Mouse (Mus musculus) limb, embryonic 13.5 days (tissue): ENCODE data around the gene Vmn2r120. TPM values are rescaled to one million over a fixed set of nuclear protein-coding genes. Genes with fewer than 3 reads are reported as not detected.
"Not testable (repeated sequence)": the region's sequence is repeated elsewhere in the genome, so short reads cannot be mapped to it uniquely, and the experiment has no call there.

Experiments used
- ATAC-seq: fragments of 200-750 bp; cut with Nextera tagmentation; 2 replicates; pipeline ENCODE4 v1.8.0; 2017; ENCODE audit warnings: low read depth, moderate number of reproducible peaks, moderate TSS enrichment; ENCODE audit not compliant: low FRiP score
- H3K27ac ChIP-seq: fragments of 300-500 bp; sonication (generic); 2 replicates; pipeline ENCODE4 v1.5.1; 2015; ENCODE audit warnings: inconsistent platforms, mild to moderate bottlenecking, moderate library complexity
- H3K27me3 ChIP-seq: fragments of 300-500 bp; sonication (generic); 2 replicates; pipeline ENCODE4 v1.6.1; 2015; ENCODE audit warnings: mild to moderate bottlenecking, inconsistent platforms
- H3K36me3 ChIP-seq: fragments of 300-500 bp; sonication (generic); 2 replicates; pipeline ENCODE4 v1.6.1; 2015; ENCODE audit warnings: inconsistent platforms, mild to moderate bottlenecking, moderate library complexity
- H3K4me1 ChIP-seq: fragments of 300-500 bp; sonication (generic); 2 replicates; pipeline ENCODE4 v1.6.1; 2015; ENCODE audit warnings: inconsistent platforms
- H3K4me2 ChIP-seq: fragments of 300-500 bp; sonication (generic); replicated peaks from 2 replicates; pipeline ENCODE4 v1.6.1; 2015; ENCODE audit warnings: inconsistent platforms, mild to moderate bottlenecking, moderate library complexity
- H3K4me3 ChIP-seq: fragments of 300-500 bp; sonication (generic); 2 replicates; pipeline ENCODE4 v1.5.1; 2015; ENCODE audit warnings: moderate library complexity, mild to moderate bottlenecking, inconsistent platforms
- H3K9ac ChIP-seq: fragments of 300-500 bp; sonication (generic); 2 replicates; pipeline ENCODE4 v1.6.1; 2015; ENCODE audit warnings: mild to moderate bottlenecking, inconsistent platforms
- H3K9me3 ChIP-seq: fragments of 300-500 bp; sonication (generic); 2 replicates; pipeline ENCODE4 v1.6.1; 2016; ENCODE audit warnings: inconsistent platforms
- WGBS: fragments of 180-500 bp; shearing (Covaris S2); methylation state at CpG from one replicate; pipeline ENCODE4 v1.1.7; 2015; 5-methylcytosine and 5-hydroxymethylcytosine counted together
- polyA plus RNA-seq: library from polyadenylated mRNA; unstranded; fragments of >200 nt; fragmentation: Nextera tagmentation; extraction: Ambion mirVana; gene quantifications from 2 replicates; pipeline ENCODE4 v1.2.1, GENCODE M21; 2015

The Vmn2r120 gene
- not detected in 2 replicates for polyA plus RNA-seq

DNA sequence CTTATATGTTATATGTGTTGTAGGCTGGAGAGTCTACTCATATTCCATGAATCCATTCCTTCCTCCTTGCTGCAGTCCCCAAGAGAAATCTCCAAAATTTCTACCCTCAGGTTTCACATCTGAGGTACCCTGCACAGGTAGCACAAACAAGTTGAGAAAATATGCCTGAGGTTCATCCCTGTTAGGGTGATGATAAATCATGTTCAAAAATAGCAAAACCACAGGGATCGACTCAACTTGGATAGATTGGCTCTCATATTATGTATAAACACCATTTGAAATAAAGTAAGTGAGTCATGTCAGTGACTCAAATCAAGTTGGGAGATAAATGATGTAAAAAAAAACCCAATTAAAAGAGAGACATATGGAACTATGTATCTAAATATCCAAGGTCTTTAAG, at the start of gene Vmn2r120:
Vmn2r120 (minus strand) TSS at position 101 of the 400 bp plus-strand sequence.
- WGBS, result 86% methylated on average over 1 of the region's 1 CpGs
- Histone ChIP-seq H3K4me1 (no peaks in the 10 kb centered on the region), H3K9ac (no peak within 1 kb of the TSS), H3K27me3 (no peaks in the 10 kb centered on the region), H3K9me3 (no peaks in the 10 kb centered on the region), H3K4me2 (no peak within 1 kb of the TSS), H3K27ac (no peak within 1 kb of the TSS), H3K36me3 (no peaks in the 10 kb centered on the region), H3K4me3 (no peak within 1 kb of the TSS)
- ATAC-seq, result no peak

DNA sequence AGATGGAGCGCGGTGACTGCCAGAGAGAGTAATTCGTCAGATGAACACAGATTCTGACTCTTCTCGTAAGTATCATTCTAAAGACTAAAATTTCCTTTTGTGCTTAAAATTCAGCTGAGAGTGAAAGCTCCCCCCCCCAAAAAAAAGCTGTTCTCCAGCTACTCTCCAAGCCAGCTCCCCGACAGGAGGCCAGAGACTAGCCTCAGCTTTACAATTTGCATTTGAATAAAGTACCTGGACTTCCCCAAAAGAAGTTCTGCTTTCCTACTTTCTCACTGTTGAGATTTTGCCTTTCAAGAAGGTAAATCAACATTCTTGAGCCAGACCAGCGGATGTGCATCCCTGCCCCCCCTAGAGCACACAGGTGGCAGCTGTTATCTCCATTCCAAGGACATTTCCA, 42.0 kb upstream of the Vmn2r120 start:
- not testable (repeated sequence) for H3K4me2 ChIP-seq, H3K36me3 ChIP-seq, ATAC-seq, H3K27ac ChIP-seq, H3K4me3 ChIP-seq, H3K9me3 ChIP-seq, H3K27me3 ChIP-seq, H3K4me1 ChIP-seq, H3K9ac ChIP-seq
- 85% methylated on average over 6 of the region's 6 CpGs for WGBS

DNA sequence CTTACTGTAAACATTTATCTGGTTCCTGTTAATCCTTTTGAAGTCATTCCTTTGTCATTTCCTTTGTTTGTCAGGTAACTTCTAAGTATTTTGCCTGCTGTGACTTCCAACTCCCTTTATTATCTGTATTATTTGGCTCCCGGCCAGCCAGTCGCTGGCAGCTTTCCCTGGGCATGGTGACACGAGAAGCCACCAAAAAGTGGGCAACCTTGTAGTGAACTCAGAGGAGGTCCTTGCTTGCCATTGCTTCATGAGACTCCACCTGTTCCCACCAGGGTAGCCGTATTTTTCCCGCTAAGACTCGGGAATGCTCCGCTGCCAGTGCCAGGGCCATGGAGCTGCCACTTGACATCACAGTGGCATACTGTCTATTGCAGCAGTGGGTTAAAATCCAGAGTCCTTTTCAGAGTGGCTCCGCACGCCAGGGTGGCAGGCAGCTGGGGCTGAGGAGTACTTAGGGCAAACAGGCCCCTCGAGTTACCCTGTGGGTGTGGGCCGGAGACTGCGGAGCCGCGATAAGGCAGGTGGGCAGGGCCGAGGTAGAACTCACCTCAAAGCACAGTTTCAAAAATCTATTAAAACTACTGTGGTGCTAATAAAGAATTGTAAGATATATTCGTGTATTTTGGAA, 28.9 kb upstream of the Vmn2r120 start:
- no peak for ATAC-seq
- WGBS, result 82% methylated on average over 16 of the region's 16 CpGs

More for the DNA sequence above, 28.9 kb upstream of the Vmn2r120 start:
- Histone ChIP-seq H3K4me1 (no peaks in the 10 kb centered on the region), H3K9ac (no peak overlapping the region), H3K27me3 (no peaks in the 10 kb centered on the region), H3K4me2 (no peak overlapping the region), H3K36me3 (no peaks in the 10 kb centered on the region), H3K9me3 (0 out of 2 replicates have a peak, but pooled peaks cover 3% of the 10 kb centered on the region), H3K27ac (no peak overlapping the region), H3K4me3 (no peak overlapping the region)

Other genes with a start within 250 kb of the Vmn2r120 start
- 6.1 and 6.4 TPM in 2 replicates for gene Adgre1, start 186.8 kb downstream of the Vmn2r120 start, polyA plus RNA-seq
- gene Gm21834, start 196.7 kb upstream of the Vmn2r120 start, polyA plus RNA-seq, result not detected in 2 replicates
- gene Cntnap5c, start 224.1 kb upstream of the Vmn2r120 start, polyA plus RNA-seq, result 0.05 TPM in 1 of 2 replicates, not detected in the other